Mouse (Mus musculus) liver, embryonic 11.5 days (tissue): Measurements from ENCODE around the gene Mkrn2os. TPM values are rescaled to one million over a fixed set of nuclear protein-coding genes. Genes with fewer than 3 reads are reported as not detected.

Experiments used
- ATAC-seq: fragments of 200-750 bp; cut with Nextera tagmentation; replicated peaks from 2 replicates; pipeline ENCODE4 v1.8.0; 2017; ENCODE audit warnings: moderate number of reproducible peaks, mild to moderate bottlenecking, moderate TSS enrichment, moderate library complexity; ENCODE audit not compliant: low FRiP score
- DNase-seq: peaks from one replicate; pipeline ENCODE4 v3.0.0-alpha.2; 2017; ENCODE audit warnings: low spot score
- H3K27ac ChIP-seq: fragments of 300-500 bp; sonication (generic); 2 replicates; pipeline ENCODE4 v1.5.1; 2014; ENCODE audit warnings: mild to moderate bottlenecking, low read depth, low read length, control low read depth
- H3K27me3 ChIP-seq: fragments of 300-500 bp; sonication (generic); replicated peaks from 2 replicates; pipeline ENCODE4 v1.6.1; 2014; ENCODE audit warnings: low read length, mixed read lengths; ENCODE audit not compliant: control insufficient read depth, insufficient read depth
- H3K36me3 ChIP-seq: fragments of 300-500 bp; sonication (generic); 2 replicates; pipeline ENCODE4 v1.6.1; 2014; ENCODE audit warnings: mild to moderate bottlenecking, low read length, moderate library complexity, mixed read lengths; ENCODE audit not compliant: control insufficient read depth, insufficient read depth
- H3K4me1 ChIP-seq: fragments of 300-500 bp; sonication (generic); replicated peaks from 2 replicates; pipeline ENCODE4 v1.6.1; 2014; ENCODE audit warnings: low read length, mixed read lengths; ENCODE audit not compliant: control insufficient read depth, insufficient read depth
- H3K4me2 ChIP-seq: fragments of 300-500 bp; sonication (generic); 2 replicates; pipeline ENCODE4 v1.6.1; 2014; ENCODE audit warnings: mild to moderate bottlenecking, control low read depth, moderate library complexity
- H3K4me3 ChIP-seq: fragments of 300-500 bp; sonication (generic); 2 replicates; pipeline ENCODE4 v1.5.1; 2014; ENCODE audit warnings: low read depth, low read length, control low read depth
- H3K9ac ChIP-seq: fragments of 300-500 bp; sonication (generic); 2 replicates; pipeline ENCODE4 v1.6.1; 2014; ENCODE audit warnings: low read depth, low read length, control low read depth
- H3K9me3 ChIP-seq: fragments of 300-500 bp; sonication (generic); 2 replicates; pipeline ENCODE4 v1.6.1; 2016; ENCODE audit warnings: low read length, inconsistent platforms, mixed read lengths; ENCODE audit not compliant: control insufficient read depth
- WGBS: fragments of 180-500 bp; shearing (Covaris S2); extraction: QIAGEN DNeasy Blood & Tissue Kit; methylation state at CpG from one replicate; pipeline ENCODE4 v1.1.7; 2014; 5-methylcytosine and 5-hydroxymethylcytosine counted together
- polyA plus RNA-seq: library from polyadenylated mRNA; unstranded; fragments of >200 nt; fragmentation: Nextera tagmentation; extraction: Ambion mirVana; gene quantifications from 2 replicates; pipeline ENCODE4 v1.2.1, GENCODE M21; 2014

The Mkrn2os gene
- polyA plus RNA-seq, 1 experiment from 2014 or later: 6.3 TPM

- no peak overlapping the region for H3K27ac ChIP-seq
- H3K4me3 ChIP-seq: 0 out of 2 replicates have a peak overlapping the region, but pooled peaks have one; percentile 5
- H3K4me1 ChIP-seq: no peaks in the 10 kb centered on the region
- H3K36me3 ChIP-seq: no peaks in the 10 kb centered on the region
- no peak overlapping the region for H3K9ac ChIP-seq
- peak overlapping the region; percentile 21 for H3K4me2 ChIP-seq
- H3K9me3 ChIP-seq: no peaks in the 10 kb centered on the region
- H3K27me3 ChIP-seq: no peaks in the 10 kb centered on the region; the same call in 1 of the 2 replicates
- 83% methylated on average over 19 of the region's 19 CpGs for WGBS
- DNase-seq: no peak
- ATAC-seq: no peak
Observed at GRCm38 (mm10) chr6:115591692-115592359, 550 bp downstream of the Mkrn2os start.

GRCm38 (mm10) chr6:115586321-115586720 is 6.1 kb downstream of the Mkrn2os start:
- Histone ChIP-seq H3K27me3 (no peaks in the 10 kb centered on the region), H3K36me3 (no peaks in the 10 kb centered on the region), H3K4me3 (no peak overlapping the region), H3K4me1 (no peaks in the 10 kb centered on the region), H3K27ac (no peak overlapping the region), H3K9me3 (no peaks in the 10 kb centered on the region), H3K9ac (no peak overlapping the region), H3K4me2 (no peak overlapping the region)
- 86% methylated on average over 10 of the region's 10 CpGs for WGBS
- ATAC-seq: no peak
- DNase-seq: no peak

DNA sequence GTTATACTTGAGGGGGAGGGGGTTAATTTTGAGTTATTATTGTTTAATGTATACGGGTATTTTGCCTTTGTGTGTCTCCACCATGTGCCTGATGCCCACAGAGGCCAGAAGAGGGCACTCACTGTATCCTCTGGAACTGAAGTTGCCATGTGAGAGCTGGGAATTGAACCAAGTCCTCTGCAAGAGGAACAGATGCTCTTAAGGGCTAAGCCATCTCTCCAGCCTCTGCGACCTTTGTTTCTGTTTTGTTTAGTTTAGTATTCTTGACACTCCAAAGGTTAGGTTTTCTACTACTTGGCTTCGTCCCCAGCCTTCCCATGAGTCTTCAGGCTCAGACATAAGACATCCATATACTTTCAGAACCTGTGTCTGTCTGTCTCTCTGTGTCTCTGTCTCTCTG is 8.2 kb downstream of the Mkrn2os start:
- no peak for ATAC-seq
- DNase-seq: no peak
- WGBS: 68% methylated on average over 3 of the region's 3 CpGs
- no peak overlapping the region for H3K4me3 ChIP-seq
- H3K4me1 ChIP-seq: no peaks in the 10 kb centered on the region
- H3K4me2 ChIP-seq: no peak overlapping the region
- H3K27ac ChIP-seq: no peak overlapping the region
- H3K36me3 ChIP-seq: no peaks in the 10 kb centered on the region
- no peak overlapping the region for H3K9ac ChIP-seq
- no peaks in the 10 kb centered on the region for H3K9me3 ChIP-seq
- no peaks in the 10 kb centered on the region for H3K27me3 ChIP-seq

GRCm38 (mm10) chr6:115583430-115584125 is 8.8 kb downstream of the Mkrn2os start:
- Histone ChIP-seq H3K9ac (no peak overlapping the region), H3K4me3 (no peak overlapping the region), H3K36me3 (0 out of 2 replicates have a peak, but pooled peaks cover 1% of the 10 kb centered on the region), H3K27me3 (no peaks in the 10 kb centered on the region), H3K9me3 (no peaks in the 10 kb centered on the region), H3K4me2 (no peak overlapping the region), H3K4me1 (no peaks in the 10 kb centered on the region), H3K27ac (no peak overlapping the region)
- DNase-seq (no peak), ATAC-seq (no peak)
- 68% methylated on average over 6 of the region's 6 CpGs for WGBS

- Histone ChIP-seq H3K36me3 (peaks cover 8% of the 10 kb centered on the region; the same call in 1 of the 2 replicates), H3K27ac (no peak overlapping the region), H3K4me2 (no peak overlapping the region), H3K27me3 (no peaks in the 10 kb centered on the region), H3K4me1 (no peaks in the 10 kb centered on the region), H3K9me3 (no peaks in the 10 kb centered on the region), H3K4me3 (no peak overlapping the region), H3K9ac (no peak overlapping the region)
- ATAC-seq (no peak), DNase-seq (no peak)
- 76% methylated on average over 10 of the region's 10 CpGs for WGBS
Observed at GRCm38 (mm10) chr6:115582328-115583115, 9.9 kb downstream of the Mkrn2os start.

- no peak overlapping the region for H3K9ac ChIP-seq
- no peak overlapping the region for H3K27ac ChIP-seq
- H3K4me2 ChIP-seq: no peak overlapping the region
- H3K4me1 ChIP-seq: no peaks in the 10 kb centered on the region
- H3K36me3 ChIP-seq: peaks cover 16% of the 10 kb centered on the region
- 84% methylated on average over 3 of the region's 3 CpGs for WGBS
- no peaks in the 10 kb centered on the region for H3K9me3 ChIP-seq
- H3K27me3 ChIP-seq: no peaks in the 10 kb centered on the region
- ATAC-seq: no peak
- no peak for DNase-seq
- no peak overlapping the region for H3K4me3 ChIP-seq
Observed at GRCm38 (mm10) chr6:115580810-115581209, 11.6 kb downstream of the Mkrn2os start.

- Histone ChIP-seq H3K9me3 (no peaks in the 10 kb centered on the region), H3K27ac (no peak overlapping the region), H3K36me3 (peaks cover 19% of the 10 kb centered on the region), H3K9ac (no peak overlapping the region), H3K27me3 (no peaks in the 10 kb centered on the region), H3K4me2 (no peak overlapping the region), H3K4me1 (no peaks in the 10 kb centered on the region), H3K4me3 (no peak overlapping the region)
- DNase-seq (no peak), ATAC-seq (no peak)
- WGBS: 86% methylated on average over 9 of the region's 9 CpGs
Observed at GRCm38 (mm10) chr6:115577941-115578340, 14.4 kb downstream of the Mkrn2os start.

GRCm38 (mm10) chr6:115577407-115577806 is 15.0 kb downstream of the Mkrn2os start:
- Histone ChIP-seq H3K4me3 (no peak overlapping the region), H3K27ac (no peak overlapping the region), H3K4me2 (no peak overlapping the region), H3K36me3 (peaks cover 19% of the 10 kb centered on the region), H3K4me1 (no peaks in the 10 kb centered on the region), H3K9me3 (no peaks in the 10 kb centered on the region), H3K27me3 (no peaks in the 10 kb centered on the region), H3K9ac (no peak overlapping the region)
- DNase-seq (no peak), ATAC-seq (no peak)
- WGBS: 80% methylated on average over 5 of the region's 5 CpGs
